Mouse (Mus musculus): ENCODE measurements around the gene Aurka. TPM values are rescaled to one million over a fixed set of nuclear protein-coding genes. Genes with fewer than 3 reads are reported as not detected.

Aurka gene
- total RNA-seq, 2 experiments from 2014 or later = 11.5 to 14.4 TPM

DNA sequence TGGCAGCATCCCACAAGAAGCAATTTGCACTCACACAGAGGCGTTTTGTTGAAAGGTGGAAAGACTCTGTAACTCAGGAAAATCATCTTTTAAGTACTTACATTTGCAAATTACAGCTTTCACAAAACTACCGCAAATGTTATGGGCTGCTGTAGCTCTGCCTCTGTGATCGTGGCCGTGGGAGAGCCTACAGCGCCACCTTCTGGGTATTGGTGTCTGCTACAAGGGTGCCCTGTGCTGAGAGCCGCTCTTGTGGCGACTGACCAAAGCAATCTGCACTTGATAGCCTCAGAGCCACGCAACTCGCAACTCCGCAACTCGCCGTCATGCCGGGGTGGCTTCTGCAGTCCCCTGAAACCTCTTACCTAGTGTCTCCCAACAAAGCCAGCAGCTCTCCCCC is 41.2 kb downstream of the Aurka start:
- DNase-seq = peak; percentile 84

- DNase-seq = no peak
These were observed 42.1 kb downstream of the Aurka start for GRCm38 (mm10) chr2:172328248-172328647.

GRCm38 (mm10) chr2:172320878-172321277 is 49.5 kb downstream of the Aurka start:
- DNase-seq = peak; percentile 89

DNA sequence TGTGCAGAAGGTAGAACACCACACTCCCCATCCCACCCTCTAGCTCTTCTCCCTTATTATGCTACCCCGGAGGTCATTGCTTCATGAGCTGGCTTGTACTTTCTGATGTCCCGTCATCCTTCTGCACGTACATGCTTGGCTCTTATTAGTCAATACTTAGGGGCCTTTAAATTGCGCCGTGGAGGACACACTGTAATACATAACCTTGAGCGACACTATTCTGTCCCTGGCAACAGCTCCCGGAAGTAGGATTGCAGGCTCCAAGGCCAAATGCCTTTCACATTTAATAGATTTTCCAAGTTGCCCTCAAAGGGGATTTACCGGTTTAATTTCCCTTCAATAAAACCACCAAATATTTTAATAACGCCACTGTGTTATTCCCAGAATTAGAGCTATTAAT is 58.6 kb downstream of the Aurka start:
- peak; percentile 46 for DNase-seq

DNA sequence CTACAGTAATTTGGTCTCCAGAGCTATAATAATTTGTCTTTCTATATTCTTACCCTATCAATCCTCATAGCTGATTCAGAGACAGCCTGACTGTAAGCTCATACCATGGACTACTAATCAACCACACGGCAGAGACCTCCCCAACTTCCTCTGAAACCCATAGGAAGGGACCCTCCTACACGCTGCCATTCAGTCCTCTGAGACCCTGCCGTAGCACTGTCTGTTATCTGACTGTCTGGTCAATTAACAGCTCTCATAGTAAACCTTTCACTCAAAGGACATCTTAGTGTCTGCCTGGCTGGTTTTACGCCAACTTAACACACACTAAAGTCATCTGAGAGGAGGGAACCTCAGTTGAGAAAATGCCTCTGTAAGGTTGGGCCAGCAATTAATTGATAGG is 63.8 kb downstream of the Aurka start:
- DNase-seq = no peak

Other genes starting within 250 kb of the Aurka start
- not detected for gene Mc3r, start 122.0 kb downstream of the Aurka start, total RNA-seq (2021)
- 10 to 100 TPM; 24.2 to 39.4 TPM for gene Fam210b, start 25.0 kb downstream of the Aurka start, total RNA-seq (2021)
- gene Cstf1, start 146 bp upstream of the Aurka start, total RNA-seq (2021) = 10 to 100 TPM; 28.1 to 32.2 TPM
- under 1 TPM; 0.36 to 0.45 TPM for gene Cass4, start 23.3 kb upstream of the Aurka start, total RNA-seq (2021)
- 10 to 100 TPM; 69.2 to 71.5 TPM for gene Rtf2, start 70.0 kb upstream of the Aurka start, total RNA-seq (2021)
- not detected for gene Gcnt7, start 88.1 kb upstream of the Aurka start, total RNA-seq (2021)
- under 1 TPM; 0.39 to 0.45 TPM for gene Fam209, start 102.0 kb upstream of the Aurka start, total RNA-seq (2021)
- not detected for gene Tfap2c, start 179.1 kb upstream of the Aurka start, total RNA-seq (2021)

Data from adrenal gland, postnatal 10 days (tissue).